Mouse (Mus musculus): ENCODE measurements around the gene Mpped1.

Mpped1 gene

GRCm38 (mm10) chr15:83784772-83785171, 5.5 kb downstream of the Mpped1 start:
- DNase-seq (ENCODE audit: extremely low read depth, low read depth, low spot score), result no peak

DNA sequence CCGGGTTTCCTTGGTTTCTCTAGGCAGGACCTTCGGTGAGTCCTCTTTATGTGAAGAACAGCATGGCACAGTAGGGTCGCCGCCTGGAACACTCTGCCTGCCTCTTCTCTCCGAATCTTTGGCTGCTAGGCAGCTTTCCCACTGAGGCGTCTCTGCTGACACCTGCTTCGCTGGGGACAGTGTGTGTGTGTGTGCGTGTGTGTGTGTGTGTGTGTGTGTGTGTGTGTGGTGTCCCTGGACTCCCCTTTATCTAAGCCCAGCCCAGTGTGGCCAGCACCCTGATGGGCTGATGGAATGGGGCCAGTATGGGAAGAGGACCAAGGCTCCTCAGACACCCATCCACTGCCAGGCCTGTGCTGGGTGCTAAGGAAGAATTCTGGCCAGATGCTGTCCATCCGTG, 9.8 kb downstream of the Mpped1 start:
- DNase-seq (ENCODE audit: extremely low read depth, low read depth, low spot score), result no peak

DNA sequence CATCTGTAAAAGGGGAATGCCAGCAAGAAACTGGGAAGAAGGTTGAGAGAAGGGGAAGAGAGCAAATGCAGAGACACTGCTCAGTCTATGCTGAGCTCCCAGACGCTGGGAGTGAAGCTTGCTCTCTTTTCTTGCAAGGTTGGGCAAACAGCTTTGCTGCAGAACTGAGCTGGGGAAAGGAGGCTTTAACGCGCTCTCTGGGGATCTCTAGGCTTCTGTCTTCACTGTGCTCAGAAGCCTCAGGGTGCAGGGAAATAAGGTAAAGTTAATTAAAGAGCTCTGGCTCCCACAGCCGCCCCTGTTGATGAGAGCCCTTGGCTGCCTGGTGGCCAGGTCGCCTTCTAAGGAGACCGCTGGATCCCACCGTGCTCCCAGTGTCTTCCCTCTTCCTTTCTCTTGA, 17.7 kb downstream of the Mpped1 start:
- no peak for DNase-seq (ENCODE audit: extremely low read depth, low read depth, low spot score)

DNA sequence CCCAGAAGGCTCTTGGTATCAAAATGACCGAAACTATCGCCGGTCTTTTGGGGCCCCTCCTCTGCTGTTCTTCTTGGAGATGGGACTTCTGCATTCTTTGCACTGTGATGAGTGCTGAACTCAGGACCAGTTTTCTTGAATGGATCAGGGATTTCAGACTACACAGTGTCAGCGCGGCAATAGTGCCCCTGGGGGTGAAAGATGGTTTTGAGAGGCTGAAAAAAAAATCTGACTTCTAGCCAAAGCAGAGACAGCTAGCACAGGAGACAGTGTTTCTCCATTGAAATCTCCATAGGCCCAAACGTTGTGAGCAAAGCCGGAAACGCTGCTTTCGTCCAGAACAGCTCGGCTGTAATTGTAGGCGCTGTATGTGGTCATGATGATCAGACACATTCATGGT, 19.7 kb downstream of the Mpped1 start:
- DNase-seq (ENCODE audit: extremely low read depth, low read depth, low spot score), result no peak

DNA sequence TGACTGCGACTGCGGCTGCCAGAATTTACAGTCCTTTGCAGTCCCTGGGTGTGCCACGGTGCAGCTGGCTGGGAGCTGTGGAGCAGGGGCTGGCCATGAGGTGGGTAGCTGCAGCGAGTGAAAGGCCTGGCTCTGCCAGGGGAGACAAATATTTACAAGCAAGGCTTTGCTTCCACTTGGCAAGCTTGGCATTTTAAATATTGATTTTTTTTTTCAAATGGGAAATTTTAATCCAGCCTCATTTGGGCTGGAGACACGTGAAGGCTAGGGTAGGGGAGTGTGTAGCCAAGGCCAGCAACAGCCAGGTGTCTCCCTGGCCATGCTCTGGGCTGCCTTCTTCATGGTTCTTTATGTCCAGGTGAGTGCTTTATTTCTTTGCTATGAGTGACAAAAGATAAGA, 21.7 kb downstream of the Mpped1 start:
- no peak for DNase-seq (ENCODE audit: extremely low read depth, low read depth, low spot score)

DNA sequence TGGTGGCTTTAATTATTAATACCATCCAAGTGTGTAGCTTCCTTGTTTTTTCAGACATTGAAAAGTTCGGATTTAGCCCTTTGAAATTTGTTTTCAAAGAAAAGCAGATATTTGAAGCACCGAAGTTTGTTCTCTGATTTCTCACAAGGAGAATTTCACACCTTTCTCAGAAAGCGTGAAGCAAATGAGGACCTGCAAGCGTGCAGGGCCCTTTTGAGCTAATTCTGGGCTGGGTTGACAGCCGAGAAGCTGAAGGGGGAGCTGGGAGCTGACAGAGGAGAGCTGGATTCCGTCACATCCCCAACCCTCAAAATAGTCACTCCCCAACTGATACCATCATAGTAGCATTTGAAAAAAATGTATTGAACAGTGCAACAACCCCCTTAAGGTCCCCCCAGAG, 34.8 kb downstream of the Mpped1 start:
- DNase-seq (ENCODE audit: extremely low read depth, low read depth, low spot score), result no peak

GRCm38 (mm10) chr15:83828011-83828410, 48.7 kb downstream of the Mpped1 start:
- no peak for DNase-seq (ENCODE audit: extremely low read depth, low read depth, low spot score)

- no peak for DNase-seq (ENCODE audit: extremely low read depth, low read depth, low spot score)
Observed at GRCm38 (mm10) chr15:83829226-83829625, 50.0 kb downstream of the Mpped1 start.

DNA sequence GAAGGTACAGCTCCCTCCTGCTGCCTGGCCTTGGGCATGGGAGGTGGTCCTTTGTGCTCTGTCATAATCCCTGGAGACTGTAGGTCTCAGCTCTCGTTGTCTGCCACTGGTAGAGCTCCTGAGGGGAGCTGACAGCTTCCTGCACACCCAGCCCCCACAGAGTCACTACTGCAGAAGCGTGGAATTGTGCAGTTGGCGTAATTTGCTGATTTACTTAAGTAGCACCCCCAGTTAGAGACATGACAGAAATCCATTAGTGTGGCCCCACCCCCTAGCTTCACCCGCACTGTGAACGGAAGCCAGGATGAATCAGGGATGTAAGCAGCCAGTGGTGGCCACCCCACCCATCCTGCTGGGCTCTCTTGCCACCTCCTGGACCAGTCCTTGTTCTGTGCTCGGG, 53.0 kb downstream of the Mpped1 start:
- no peak for DNase-seq (ENCODE audit: extremely low read depth, low read depth, low spot score)

GRCm38 (mm10) chr15:83840950-83841719, 61.9 kb downstream of the Mpped1 start:
- DNase-seq (ENCODE audit: extremely low read depth, low read depth, low spot score), result no peak

DNA sequence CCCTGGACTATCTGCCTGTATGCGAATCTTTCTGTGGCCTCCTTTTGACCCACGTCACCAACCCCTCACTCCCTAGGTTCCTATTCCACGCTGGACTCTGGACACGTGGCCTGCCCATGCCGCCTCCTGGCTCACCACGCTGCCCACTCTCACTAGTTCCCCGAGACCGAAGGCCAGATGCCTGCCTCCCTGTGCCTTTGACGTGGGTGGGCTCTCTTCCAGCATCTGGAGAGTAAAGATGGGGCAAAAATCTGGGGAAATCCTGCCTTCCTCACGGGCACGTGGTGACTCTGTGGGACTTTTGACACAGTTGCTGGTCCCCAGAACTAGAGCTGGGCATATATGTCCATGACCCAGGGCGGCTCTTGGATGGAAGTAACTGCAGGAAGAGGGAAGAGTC, 63.2 kb downstream of the Mpped1 start:
- DNase-seq (ENCODE audit: extremely low read depth, low read depth, low spot score), result no peak

- no peak for DNase-seq (ENCODE audit: extremely low read depth, low read depth, low spot score)
Observed at GRCm38 (mm10) chr15:83842915-83843789, 63.9 kb downstream of the Mpped1 start.

- no peak for DNase-seq (ENCODE audit: extremely low read depth, low read depth, low spot score)
Observed at GRCm38 (mm10) chr15:83845734-83846133, 66.5 kb downstream of the Mpped1 start.

GRCm38 (mm10) chr15:83846592-83846991, 67.3 kb downstream of the Mpped1 start:
- DNase-seq (ENCODE audit: extremely low read depth, low read depth, low spot score), result no peak

- DNase-seq (ENCODE audit: extremely low read depth, low read depth, low spot score), result no peak
Observed at GRCm38 (mm10) chr15:83847512-83847911, 68.2 kb downstream of the Mpped1 start.

DNA sequence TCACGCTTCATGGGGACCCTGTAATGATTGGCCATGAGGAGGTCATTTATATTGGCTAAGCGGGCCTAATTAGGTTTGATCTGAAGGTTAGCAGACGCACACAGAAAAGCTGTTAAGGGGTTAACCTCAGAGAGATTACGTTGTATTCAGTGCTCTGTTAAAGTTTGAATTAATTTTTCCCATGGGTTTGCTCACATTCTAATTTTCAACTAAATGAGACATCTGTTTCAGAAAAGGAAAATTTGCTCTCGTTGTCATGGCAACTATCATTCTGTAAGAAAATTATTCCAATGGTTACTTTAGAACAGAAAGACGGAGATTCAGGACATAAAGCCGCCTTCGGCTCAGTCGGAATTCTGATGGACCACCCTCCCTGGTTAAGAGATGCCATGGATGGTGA, 68.9 kb downstream of the Mpped1 start:
- DNase-seq (ENCODE audit: extremely low read depth, low read depth, low spot score), result no peak

GRCm38 (mm10) chr15:83853400-83853811, 74.1 kb downstream of the Mpped1 start:
- no peak for DNase-seq (ENCODE audit: extremely low read depth, low read depth, low spot score)

DNA sequence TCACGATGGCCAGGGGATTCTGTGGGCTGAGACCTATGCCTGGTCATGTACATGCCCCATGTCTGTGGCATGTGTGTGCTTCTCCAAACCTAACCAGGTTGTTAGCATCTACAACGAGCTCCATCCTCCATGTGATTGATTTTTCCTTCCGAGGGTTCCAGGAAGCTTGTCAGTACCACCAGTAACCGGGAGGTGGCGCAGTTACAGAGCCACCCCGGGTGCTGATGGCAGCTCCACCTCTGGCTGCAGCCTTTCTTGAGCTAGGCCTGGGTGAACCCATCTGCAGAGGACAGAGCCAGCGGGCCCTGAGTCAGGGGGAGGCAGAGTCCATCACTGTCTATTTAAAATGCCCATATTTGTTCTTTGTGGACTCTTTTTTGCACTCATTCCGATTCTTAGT, 77.9 kb downstream of the Mpped1 start:
- DNase-seq (ENCODE audit: extremely low read depth, low read depth, low spot score), result no peak

DNA sequence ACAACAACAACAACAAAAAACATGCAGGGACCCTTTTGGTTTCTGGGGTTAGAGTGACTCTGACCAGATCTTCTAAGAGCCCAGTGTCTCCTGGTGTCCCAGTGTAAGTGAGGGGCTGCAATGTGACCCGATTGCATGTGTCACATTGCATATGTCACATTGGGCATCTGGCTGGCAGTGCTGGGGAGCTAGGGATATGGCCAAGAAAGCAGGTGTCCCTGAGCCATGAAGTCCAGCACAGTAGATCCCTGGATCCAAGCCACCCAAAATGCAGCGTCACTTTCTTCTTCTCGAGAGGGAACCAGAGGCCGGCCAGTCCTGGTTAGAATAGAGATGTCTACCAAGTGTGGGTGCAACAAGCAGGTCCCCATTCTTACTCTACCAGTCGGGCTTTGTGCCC, 86.4 kb downstream of the Mpped1 start:
- DNase-seq (ENCODE audit: extremely low read depth, low read depth, low spot score), result no peak

- DNase-seq (ENCODE audit: extremely low read depth, low read depth, low spot score), result no peak
Observed at GRCm38 (mm10) chr15:83870936-83871335, 91.7 kb downstream of the Mpped1 start.

- DNase-seq (ENCODE audit: extremely low read depth, low read depth, low spot score), result no peak
Observed at GRCm38 (mm10) chr15:83877155-83877866, 98.0 kb downstream of the Mpped1 start.

- no peak for DNase-seq (ENCODE audit: extremely low read depth, low read depth, low spot score)
Observed at GRCm38 (mm10) chr15:83877898-83878297, 98.6 kb downstream of the Mpped1 start.

All from fat pad, adult 2 months (tissue).